Mouse (Mus musculus): Measurements from ENCODE around the gene Sp1. TPM values are rescaled to one million over a fixed set of nuclear protein-coding genes. Genes with fewer than 3 reads are reported as not detected.
A peak's percentile ranks its signal among the peaks of the same experiment; 100 is the strongest.

Gene Sp1
- polyA plus RNA-seq, 1 experiment: not detected

- 20% methylated on average over 13 of the region's 13 CpGs for WGBS
- no peak overlapping the region for H3K27ac ChIP-seq (ENCODE audit: insufficient read depth, low read depth, low read length)
- no peak for TF ChIP-seq POLR2A (IDR thresholded peaks at IDR 0.05; ENCODE audit: insufficient read depth, low read depth, low read length)
- TF ChIP-seq CTCF (IDR thresholded peaks at IDR 0.05; ENCODE audit: insufficient read depth, low read depth, low read length): no peak
- H3K4me1 ChIP-seq (ENCODE audit: control insufficient read depth, insufficient read depth, low read length): no peaks in the 10 kb centered on the region
- no peak overlapping the region for H3K4me3 ChIP-seq (ENCODE audit: insufficient read depth, low read depth, low read length)
Observed at GRCm38 (mm10) chr15:102369972-102370371, 36.0 kb upstream of the Sp1 start.

- 34% methylated on average over 10 of the region's 10 CpGs for WGBS
- no peak for TF ChIP-seq POLR2A (IDR thresholded peaks at IDR 0.05; ENCODE audit: insufficient read depth, low read depth, low read length)
- no peak for TF ChIP-seq CTCF (IDR thresholded peaks at IDR 0.05; ENCODE audit: insufficient read depth, low read depth, low read length)
- Histone ChIP-seq H3K4me3 (ENCODE audit: insufficient read depth, low read depth, low read length) (no peak overlapping the region), H3K4me1 (ENCODE audit: control insufficient read depth, insufficient read depth, low read length) (no peaks in the 10 kb centered on the region), H3K27ac (ENCODE audit: insufficient read depth, low read depth, low read length) (no peak overlapping the region)
Observed at GRCm38 (mm10) chr15:102370727-102371126, 35.2 kb upstream of the Sp1 start.

GRCm38 (mm10) chr15:102376453-102377162, 29.3 kb upstream of the Sp1 start:
- Histone ChIP-seq H3K4me1 (ENCODE audit: control insufficient read depth, insufficient read depth, low read length) (peaks cover 10% of the 10 kb centered on the region), H3K27ac (ENCODE audit: insufficient read depth, low read depth, low read length) (peak overlapping the region; percentile 71; the same call in 1 of the 2 replicates), H3K4me3 (ENCODE audit: insufficient read depth, low read depth, low read length) (peak overlapping the region; percentile 73)
- WGBS: under 1% methylated on average over 43 of the region's 43 CpGs
- TF ChIP-seq POLR2A (IDR thresholded peaks at IDR 0.05; ENCODE audit: insufficient read depth, low read depth, low read length) (no peak), CTCF (IDR thresholded peaks at IDR 0.05; ENCODE audit: insufficient read depth, low read depth, low read length) (no peak)

GRCm38 (mm10) chr15:102377163-102377543, 28.8 kb upstream of the Sp1 start:
- under 1% methylated on average over 7 of the region's 7 CpGs for WGBS
- peak overlapping the region; percentile 73 for H3K4me3 ChIP-seq (ENCODE audit: insufficient read depth, low read depth, low read length)
- peak; percentile 67 for TF ChIP-seq CTCF (IDR thresholded peaks at IDR 0.05; ENCODE audit: insufficient read depth, low read depth, low read length)
- TF ChIP-seq POLR2A (IDR thresholded peaks at IDR 0.05; ENCODE audit: insufficient read depth, low read depth, low read length): no peak
- peaks cover 10% of the 10 kb centered on the region for H3K4me1 ChIP-seq (ENCODE audit: control insufficient read depth, insufficient read depth, low read length)
- peak overlapping the region; percentile 71; the same call in 1 of the 2 replicates for H3K27ac ChIP-seq (ENCODE audit: insufficient read depth, low read depth, low read length)

- Histone ChIP-seq H3K4me3 (ENCODE audit: insufficient read depth, low read depth, low read length) (no peak overlapping the region), H3K27ac (ENCODE audit: insufficient read depth, low read depth, low read length) (no peak overlapping the region), H3K4me1 (ENCODE audit: control insufficient read depth, insufficient read depth, low read length) (peaks cover 10% of the 10 kb centered on the region)
- 17% methylated on average over 10 of the region's 10 CpGs for WGBS
- TF ChIP-seq POLR2A (IDR thresholded peaks at IDR 0.05; ENCODE audit: insufficient read depth, low read depth, low read length) (no peak), CTCF (IDR thresholded peaks at IDR 0.05; ENCODE audit: insufficient read depth, low read depth, low read length) (no peak)
Observed at GRCm38 (mm10) chr15:102377810-102378262, 28.1 kb upstream of the Sp1 start.

- WGBS: 0% methylated on average over 7 of the region's 7 CpGs
- Histone ChIP-seq H3K27ac (ENCODE audit: insufficient read depth, low read depth, low read length) (no peak overlapping the region), H3K4me1 (ENCODE audit: control insufficient read depth, insufficient read depth, low read length) (peaks cover 7% of the 10 kb centered on the region), H3K4me3 (ENCODE audit: insufficient read depth, low read depth, low read length) (no peak overlapping the region)
- TF ChIP-seq POLR2A (IDR thresholded peaks at IDR 0.05; ENCODE audit: insufficient read depth, low read depth, low read length): no peak
- peak; percentile 83 for TF ChIP-seq CTCF (IDR thresholded peaks at IDR 0.05; ENCODE audit: insufficient read depth, low read depth, low read length)
Observed at GRCm38 (mm10) chr15:102381575-102381974, 24.4 kb upstream of the Sp1 start.

- H3K27ac ChIP-seq (ENCODE audit: insufficient read depth, low read depth, low read length): no peak overlapping the region
- TF ChIP-seq POLR2A (IDR thresholded peaks at IDR 0.05; ENCODE audit: insufficient read depth, low read depth, low read length) (no peak), CTCF (IDR thresholded peaks at IDR 0.05; ENCODE audit: insufficient read depth, low read depth, low read length) (no peak)
- no peaks in the 10 kb centered on the region for H3K4me1 ChIP-seq (ENCODE audit: control insufficient read depth, insufficient read depth, low read length)
- WGBS: 97% methylated on average over 6 of the region's 6 CpGs
- no peak overlapping the region for H3K4me3 ChIP-seq (ENCODE audit: insufficient read depth, low read depth, low read length)
Observed at GRCm38 (mm10) chr15:102383671-102384070, 22.3 kb upstream of the Sp1 start.

GRCm38 (mm10) chr15:102386640-102387039, 19.3 kb upstream of the Sp1 start:
- H3K4me3 ChIP-seq (ENCODE audit: insufficient read depth, low read depth, low read length): no peak overlapping the region
- 46% methylated on average over 9 of the region's 9 CpGs for WGBS
- H3K27ac ChIP-seq (ENCODE audit: insufficient read depth, low read depth, low read length): no peak overlapping the region
- TF ChIP-seq CTCF (IDR thresholded peaks at IDR 0.05; ENCODE audit: insufficient read depth, low read depth, low read length) (no peak), POLR2A (IDR thresholded peaks at IDR 0.05; ENCODE audit: insufficient read depth, low read depth, low read length) (no peak)
- no peaks in the 10 kb centered on the region for H3K4me1 ChIP-seq (ENCODE audit: control insufficient read depth, insufficient read depth, low read length)

- TF ChIP-seq CTCF (IDR thresholded peaks at IDR 0.05; ENCODE audit: insufficient read depth, low read depth, low read length) (no peak), POLR2A (IDR thresholded peaks at IDR 0.05; ENCODE audit: insufficient read depth, low read depth, low read length) (no peak)
- WGBS: 84% methylated on average over 3 of the region's 3 CpGs
- H3K4me3 ChIP-seq (ENCODE audit: insufficient read depth, low read depth, low read length): no peak overlapping the region
- H3K4me1 ChIP-seq (ENCODE audit: control insufficient read depth, insufficient read depth, low read length): no peaks in the 10 kb centered on the region
- H3K27ac ChIP-seq (ENCODE audit: insufficient read depth, low read depth, low read length): no peak overlapping the region
Observed at GRCm38 (mm10) chr15:102388942-102389341, 17.0 kb upstream of the Sp1 start.
